Comparison of ENCODE assay signal across 17 mouse cellular contexts in genomic region chr14:25504241-25504640, GRCm38 (mm10). TPM values are rescaled to one million over a fixed set of nuclear protein-coding genes. Genes with fewer than 3 reads are reported as not detected.
A peak's percentile ranks its signal among the peaks of the same experiment; 100 is the strongest.
DNase-seq lines count a peak whose midpoint lies in the region; ATAC-seq and TF ChIP-seq lines count a peak whose summit lies in the region.
"Had no signal": no experiment of that assay in that cellular context is flagged by ENCODE, and none has a peak within 500 bp of the region (broad histone marks: within the 10 kb centered on the region; RNA-seq: fewer than 3 reads in every experiment).

No protein-coding gene starts in this region.

- WGBS in heart, embryonic 15.5 days = 71% methylated on average over 3 of the region's 3 CpGs
- 63% methylated on average over 3 of the region's 3 CpGs for WGBS in stomach, embryonic 16.5 days
- WGBS in stomach, postnatal 0 days = 62% methylated on average over 3 of the region's 3 CpGs
- WGBS in limb, embryonic 15.5 days = 76% methylated on average over 3 of the region's 3 CpGs
- WGBS in forebrain, embryonic 13.5 days = 93% methylated on average over 3 of the region's 3 CpGs

- H3K27me3 ChIP-seq in heart, embryonic 15.5 days = no peaks in the 10 kb centered on the region
- no peaks in the 10 kb centered on the region for H3K27me3 ChIP-seq in stomach, embryonic 16.5 days (ENCODE audit: control insufficient read depth, insufficient read depth, low read length)
- H3K27me3 ChIP-seq in stomach, postnatal 0 days (ENCODE audit: control insufficient read depth, insufficient read depth, low read length) = no peaks in the 10 kb centered on the region
- H3K27me3 ChIP-seq in limb, embryonic 15.5 days = no peaks in the 10 kb centered on the region
- H3K27me3 ChIP-seq in myocyte (ENCODE audit: control insufficient read depth, insufficient read depth, insufficient read length) = no peaks in the 10 kb centered on the region
- no peaks in the 10 kb centered on the region for H3K27me3 ChIP-seq in forebrain, embryonic 13.5 days
- H3K27me3 ChIP-seq: embryonic facial prominence, embryonic 13.5 days; hindbrain, embryonic 13.5 days had no signal

- no peak overlapping the region for H3K4me3 ChIP-seq in heart, embryonic 15.5 days
- H3K4me3 ChIP-seq in stomach, embryonic 16.5 days (replicated peaks; ENCODE audit: low read length) = no peak overlapping the region
- H3K4me3 ChIP-seq in stomach, postnatal 0 days (ENCODE audit: low read depth, low read length) = no peak overlapping the region
- H3K4me3 ChIP-seq in limb, embryonic 15.5 days = no peak overlapping the region
- no peak overlapping the region for H3K4me3 ChIP-seq in myocyte
- no peak overlapping the region for H3K4me3 ChIP-seq in forebrain, embryonic 13.5 days
- H3K4me3 ChIP-seq: embryonic facial prominence, embryonic 13.5 days; hindbrain, embryonic 13.5 days had no signal

- H3K9me3 ChIP-seq in heart, embryonic 15.5 days (replicated peaks) = no peaks in the 10 kb centered on the region
- H3K9me3 ChIP-seq in stomach, embryonic 16.5 days (replicated peaks; ENCODE audit: control insufficient read depth, low read length) = no peaks in the 10 kb centered on the region
- H3K9me3 ChIP-seq in stomach, postnatal 0 days (ENCODE audit: control insufficient read depth, low read length) = no peaks in the 10 kb centered on the region
- no peaks in the 10 kb centered on the region for H3K9me3 ChIP-seq in limb, embryonic 15.5 days
- no peaks in the 10 kb centered on the region for H3K9me3 ChIP-seq in forebrain, embryonic 13.5 days (replicated peaks)
- H3K9me3 ChIP-seq: embryonic facial prominence, embryonic 13.5 days; hindbrain, embryonic 13.5 days had no signal

- H3K4me1 ChIP-seq in heart, embryonic 15.5 days (replicated peaks) = peaks cover 82% of the 10 kb centered on the region
- peaks cover 25% of the 10 kb centered on the region for H3K4me1 ChIP-seq in stomach, embryonic 16.5 days (ENCODE audit: control insufficient read depth, insufficient read depth, low read length)
- H3K4me1 ChIP-seq in stomach, postnatal 0 days (replicated peaks; ENCODE audit: control insufficient read depth, insufficient read depth) = peaks cover 12% of the 10 kb centered on the region
- peaks cover 54% of the 10 kb centered on the region for H3K4me1 ChIP-seq in limb, embryonic 15.5 days
- H3K4me1 ChIP-seq in forebrain, embryonic 13.5 days = peaks cover 34% of the 10 kb centered on the region

- no peak overlapping the region for H3K9ac ChIP-seq in heart, embryonic 15.5 days
- H3K9ac ChIP-seq in stomach, embryonic 16.5 days (ENCODE audit: low read length) = no peak overlapping the region
- H3K9ac ChIP-seq in stomach, postnatal 0 days (ENCODE audit: low read length) = no peak overlapping the region
- H3K9ac ChIP-seq in limb, embryonic 15.5 days = no peak overlapping the region
- no peak overlapping the region for H3K9ac ChIP-seq in forebrain, embryonic 13.5 days
- H3K9ac ChIP-seq: embryonic facial prominence, embryonic 13.5 days; hindbrain, embryonic 13.5 days had no signal

- peak overlapping the region; percentile 79 for H3K27ac ChIP-seq in heart, embryonic 15.5 days
- peak overlapping the region; percentile 16; the same call in 1 of the 2 replicates for H3K27ac ChIP-seq in stomach, embryonic 16.5 days (ENCODE audit: low read length)
- no peak overlapping the region for H3K27ac ChIP-seq in stomach, postnatal 0 days (replicated peaks)
- H3K27ac ChIP-seq in limb, embryonic 15.5 days = peak overlapping the region; percentile 28; the same call in 1 of the 2 replicates
- no peak overlapping the region for H3K27ac ChIP-seq in forebrain, embryonic 13.5 days
- H3K27ac ChIP-seq: embryonic facial prominence, embryonic 13.5 days; hindbrain, embryonic 13.5 days had no signal

- no peak overlapping the region for H3K4me2 ChIP-seq in heart, embryonic 15.5 days
- H3K4me2 ChIP-seq in stomach, embryonic 16.5 days (ENCODE audit: low read depth, low read length) = no peak overlapping the region
- no peak overlapping the region for H3K4me2 ChIP-seq in stomach, postnatal 0 days (replicated peaks; ENCODE audit: low read depth)
- H3K4me2 ChIP-seq in limb, embryonic 15.5 days = no peak overlapping the region
- no peak overlapping the region for H3K4me2 ChIP-seq in myocyte (ENCODE audit: low read depth)
- no peak overlapping the region for H3K4me2 ChIP-seq in forebrain, embryonic 13.5 days
- H3K4me2 ChIP-seq: embryonic facial prominence, embryonic 13.5 days; hindbrain, embryonic 13.5 days had no signal

- TF ChIP-seq EP300 in stomach, postnatal 0 days (optimal IDR thresholded peaks at IDR 0.05) = no peak

- DNase-seq in heart, postnatal 25 days (ENCODE audit: low spot score) = no peak
- DNase-seq in stomach, postnatal 0 days (ENCODE audit: low spot score) = no peak
- no peak for DNase-seq in ovary, postnatal 36 days (ENCODE audit: low spot score)
- DNase-seq: adrenal gland, postnatal 14 days; cerebellum, postnatal 10 days; kidney, adult 11 months; kidney, postnatal 25 days; midbrain, embryonic 14.5 days; thymus, postnatal 36 days had no signal

- ATAC-seq in heart, embryonic 15.5 days (replicated peaks; ENCODE audit: insufficient number of reproducible peaks, insufficient read depth, low FRiP score, low read depth) = no peak
- no peak for ATAC-seq in stomach, embryonic 16.5 days (ENCODE audit: insufficient read depth, low FRiP score)
- ATAC-seq in stomach, postnatal 0 days (ENCODE audit: low FRiP score, low TSS enrichment) = no peak
- no peak for ATAC-seq in limb, embryonic 15.5 days (ENCODE audit: insufficient number of reproducible peaks, low FRiP score, low TSS enrichment, low read depth)
- ATAC-seq in forebrain, embryonic 13.5 days = no peak
- ATAC-seq: CD4-positive, CD25-positive, alpha-beta regulatory T cell, adult 4 months had no signal

- H3K36me3 ChIP-seq in heart, embryonic 15.5 days = peaks cover 14% of the 10 kb centered on the region
- no peaks in the 10 kb centered on the region; the same call in 1 of the 2 replicates for H3K36me3 ChIP-seq in stomach, embryonic 16.5 days (ENCODE audit: control insufficient read depth, insufficient read depth, low read length)
- peaks cover 18% of the 10 kb centered on the region; the same call in 1 of the 2 replicates for H3K36me3 ChIP-seq in stomach, postnatal 0 days (ENCODE audit: control insufficient read depth, insufficient read depth, low read length)
- peaks cover 68% of the 10 kb centered on the region for H3K36me3 ChIP-seq in limb, embryonic 15.5 days
- peaks cover 25% of the 10 kb centered on the region for H3K36me3 ChIP-seq in myocyte (ENCODE audit: control insufficient read depth, insufficient read depth)
- H3K36me3 ChIP-seq in forebrain, embryonic 13.5 days (ENCODE audit: poor library complexity, severe bottlenecking) = peaks cover 71% of the 10 kb centered on the region

- no peak for TF ChIP-seq POLR2A in myocyte (IDR thresholded peaks at IDR 0.05; ENCODE audit: insufficient read length, low read depth)

- intact Hi-C loops in heart, postnatal 25 days (cut with DNase I) = no loop called here

- H3ac ChIP-seq in myocyte (ENCODE audit: control insufficient read depth, insufficient read length) = no peak overlapping the region

- H3K79me2 ChIP-seq in myocyte (ENCODE audit: control insufficient read depth, insufficient read depth) = peaks cover 80% of the 10 kb centered on the region

- no peak for TF ChIP-seq CTCF in stomach, postnatal 0 days (IDR thresholded peaks at IDR 0.05; ENCODE audit: low read depth)

TF ChIP-seq in myocyte, 11 proteins besides CTCF, POLR2A, EP300 and RAD21:
- TF ChIP-seq MYOG (IDR thresholded peaks at IDR 0.05; ENCODE audit: control insufficient read depth in 1 of 3, insufficient read depth in 1 of 3, insufficient read length in 2 of 3, low read depth in 2 of 3) (peak in 1 of 3 experiments; percentile 68), CEBPB (IDR thresholded peaks at IDR 0.05; ENCODE audit: insufficient read depth, poor library complexity, severe bottlenecking) (peak; percentile 59; the same call in 1 of the 2 replicates), E2F4 (IDR thresholded peaks at IDR 0.05; ENCODE audit: insufficient read depth) (no peak), MYOD1 (IDR thresholded peaks at IDR 0.05; ENCODE audit: control insufficient read depth in 1 of 3, insufficient read length in 2 of 3, low read depth in 2 of 3) (peak in 2 of 3 experiments; percentile 44 to 56)

RNA-seq across cellular contexts. Expression of gene Zmiz1, which starts 45.3 kb away (rescaled TPM):
- 22.1 and 26.2 TPM in 2 replicates for polyA plus RNA-seq in heart, embryonic 15.5 days (2015; fragmentation: Nextera tagmentation; extraction: Ambion mirVana)
- 10 to 100 TPM; 40.2 to 49.9 TPM for total RNA-seq in heart, postnatal 25 days (2021)
- polyA plus RNA-seq in stomach, embryonic 16.5 days (2015; fragmentation: Nextera tagmentation; extraction: Ambion mirVana) = 24.0 and 26.3 TPM in 2 replicates
- polyA plus RNA-seq in stomach, postnatal 0 days (2015; fragmentation: Nextera tagmentation; extraction: Ambion mirVana) = 13.0 and 13.8 TPM in 2 replicates
- 41.9 and 50.5 TPM in 2 replicates for polyA plus RNA-seq in limb, embryonic 15.5 days (2015; fragmentation: Nextera tagmentation; extraction: Ambion mirVana)
- polyA plus RNA-seq in myocyte (2012; fragmentation: generic; extraction: Trizol) = 34.5 TPM
- 57.2 and 61.3 TPM in 2 replicates for polyA plus RNA-seq in forebrain, embryonic 13.5 days (2015; fragmentation: Nextera tagmentation; extraction: Ambion mirVana)

Comparison
In these comparisons a context has a peak if more than half of its experiments do, and no peak if none do; other contexts are left out.
1. H3K27ac ChIP-seq: peak in heart, embryonic 15.5 days (single experiment), stomach, embryonic 16.5 days (single experiment) and limb, embryonic 15.5 days (single experiment); none in stomach, postnatal 0 days (single experiment) and forebrain, embryonic 13.5 days (single experiment).